Comparison of ENCODE assay signal across 8 mouse cellular contexts in genomic region chr3:101948572-101948971, GRCm38 (mm10). TPM values are rescaled to one million over a fixed set of nuclear protein-coding genes. Genes with fewer than 3 reads are reported as not detected.
DNase-seq lines count a peak whose midpoint lies in the region; ATAC-seq lines count a peak whose summit lies in the region.

No protein-coding gene starts in this region.

- ATAC-seq in CD4-positive, CD25-positive, alpha-beta regulatory T cell, adult 4 months, result peak; percentile 80

- DNase-seq in gastrocnemius, adult 18-20 months (ENCODE audit: low spot score), result peak; percentile 30
- DNase-seq in gastrocnemius, postnatal 10 days, result no peak
- DNase-seq in gonadal fat pad, adult 2 months (ENCODE audit: low read depth), result peak; percentile 100
- DNase-seq in lung, postnatal 14 days, result peak; percentile 63
- DNase-seq in thymus, postnatal 36 days, result no peak
- DNase-seq in retina, embryonic 14.5 days (ENCODE audit: low spot score), result no peak
- DNase-seq in left cerebral cortex, postnatal 36 days (ENCODE audit: low spot score in 2 of 2), result no peak

- intact Hi-C loops in left cerebral cortex, postnatal 36 days (cut with DNase I), result no loop called here

RNA-seq across cellular contexts. Expression of gene Slc22a15, which starts 24.3 kb away (rescaled TPM):
- 1 to 10 TPM in 1 of 2 experiments, under 1 TPM in 1; 0.59 to 1.0 TPM for total RNA-seq in gastrocnemius, adult 18-20 months (2021)
- 1 to 10 TPM; 1.9 to 3.5 TPM for total RNA-seq in gastrocnemius, postnatal 10 days (2021)
- polyA plus RNA-seq in CD4-positive, CD25-positive, alpha-beta regulatory T cell, adult 4 months (2017; shearing (Covaris generic)), result 1 to 10 TPM; 5.2 to 8.1 TPM
- 2.7 and 3.1 TPM in 2 replicates for polyA plus RNA-seq in gonadal fat pad, adult 2 months (2012; rRNA removed)
- total RNA-seq in left cerebral cortex, postnatal 36 days (2021), result 1 to 10 TPM; 7.4 to 9.1 TPM

Comparison
In these comparisons a context has a peak if more than half of its experiments do, and no peak if none do; other contexts are left out.
1. DNase-seq: peak in gastrocnemius, adult 18-20 months (single experiment), gonadal fat pad, adult 2 months (single experiment) and lung, postnatal 14 days (single experiment); none in gastrocnemius, postnatal 10 days (single experiment), thymus, postnatal 36 days (0 of 2), retina, embryonic 14.5 days (single experiment) and left cerebral cortex, postnatal 36 days (0 of 2).